Mouse (Mus musculus) heart, embryonic 10.5 days (tissue): ENCODE measurements around the gene Abcg4. TPM values are rescaled to one million over a fixed set of nuclear protein-coding genes. Genes with fewer than 3 reads are reported as not detected.
"Not testable (repeated sequence)": the region's sequence is repeated elsewhere in the genome, so short reads cannot be mapped to it uniquely, and the experiment has no call there.

ENCODE experiments used
- DNase-seq: peaks from one replicate; pipeline ENCODE4 v3.0.0-alpha.2; 2017; ENCODE audit warnings: low spot score
- H3K27ac ChIP-seq: fragments of 300-500 bp; sonication (generic); 2 replicates; pipeline ENCODE4 v1.5.1; 2016; ENCODE audit warnings: mild to moderate bottlenecking
- H3K27me3 ChIP-seq: fragments of 300-500 bp; sonication (generic); 2 replicates; pipeline ENCODE4 v1.6.1; 2016; ENCODE audit warnings: mild to moderate bottlenecking; ENCODE audit not compliant: poor library complexity, insufficient read depth, severe bottlenecking
- H3K36me3 ChIP-seq: fragments of 300-500 bp; sonication (generic); 2 replicates; pipeline ENCODE4 v1.6.1; 2016; ENCODE audit warnings: mild to moderate bottlenecking, moderate library complexity
- H3K4me1 ChIP-seq: fragments of 300-500 bp; sonication (generic); 2 replicates; pipeline ENCODE4 v1.6.1; 2016; ENCODE audit warnings: mild to moderate bottlenecking
- H3K4me3 ChIP-seq: fragments of 300-500 bp; sonication (generic); 2 replicates; pipeline ENCODE4 v1.5.1; 2016; ENCODE audit warnings: mild to moderate bottlenecking, moderate library complexity
- H3K9me3 ChIP-seq: fragments of 300-500 bp; sonication (generic); 2 replicates; pipeline ENCODE4 v1.6.1; 2016; ENCODE audit warnings: mild to moderate bottlenecking, moderate library complexity
- WGBS: fragments of 180-500 bp; shearing (Covaris S2); methylation state at CpG from one replicate; pipeline ENCODE4 v1.1.7; 2016; 5-methylcytosine and 5-hydroxymethylcytosine counted together
- polyA plus RNA-seq: library from polyadenylated mRNA; unstranded; fragments of >200 nt; fragmentation: Nextera tagmentation; extraction: Ambion mirVana; gene quantifications from 2 replicates; pipeline ENCODE4 v1.2.1, GENCODE M21; 2016

The Abcg4 gene
- 3.4 and 3.9 TPM in 2 replicates for polyA plus RNA-seq

GRCm38 (mm10) chr9:44288076-44288958 lies at the start of gene Abcg4:
Gene Abcg4, minus strand, starts transcription at chr9:44288615.
- Histone ChIP-seq H3K27me3 (peaks cover 47% of the 10 kb centered on the region), H3K4me3 (peak within 1 kb of the TSS; percentile 70), H3K9me3 (no peaks in the 10 kb centered on the region), H3K36me3 (peaks cover 34% of the 10 kb centered on the region), H3K4me1 (peaks cover 30% of the 10 kb centered on the region), H3K27ac (peak within 1 kb of the TSS; percentile 75)
- peak; percentile 93 for DNase-seq
- under 1% methylated on average over 38 of the region's 38 CpGs for WGBS

GRCm38 (mm10) chr9:44337436-44338169 lies 49.2 kb upstream of the Abcg4 start:
- no peaks in the 10 kb centered on the region for H3K9me3 ChIP-seq
- peak overlapping the region; percentile 92 for H3K4me3 ChIP-seq
- 62% methylated on average over 9 of the region's 9 CpGs for WGBS

GRCm38 (mm10) chr9:44336964-44337363 lies 48.5 kb upstream of the Abcg4 start:
- WGBS: 69% methylated on average over 3 of the region's 3 CpGs
- no peaks in the 10 kb centered on the region for H3K27me3 ChIP-seq
- peaks cover 67% of the 10 kb centered on the region for H3K36me3 ChIP-seq
- no peak overlapping the region for H3K27ac ChIP-seq
- peak; percentile 68 for DNase-seq
- no peaks in the 10 kb centered on the region for H3K9me3 ChIP-seq
- peaks cover 20% of the 10 kb centered on the region for H3K4me1 ChIP-seq
- H3K4me3 ChIP-seq: peak overlapping the region; percentile 92

More at GRCm38 (mm10) chr9:44337436-44338169, 49.2 kb upstream of the Abcg4 start:
- peak; percentile 72 for DNase-seq
- Histone ChIP-seq H3K27ac (0 out of 2 replicates have a peak overlapping the region, but pooled peaks have one; percentile 7), H3K4me1 (peaks cover 26% of the 10 kb centered on the region), H3K36me3 (peaks cover 61% of the 10 kb centered on the region), H3K27me3 (no peaks in the 10 kb centered on the region)

- H3K36me3 ChIP-seq: peaks cover 68% of the 10 kb centered on the region
- not testable (repeated sequence) for H3K9me3 ChIP-seq, H3K27me3 ChIP-seq, H3K27ac ChIP-seq
- WGBS: 51% methylated on average over 4 of the region's 4 CpGs
- DNase-seq: peak; percentile 73
- peaks cover 15% of the 10 kb centered on the region for H3K4me1 ChIP-seq
- peak overlapping the region; percentile 92 for H3K4me3 ChIP-seq
These were observed 48.1 kb upstream of the Abcg4 start for GRCm38 (mm10) chr9:44336513-44336912.

- Histone ChIP-seq H3K36me3 (peaks cover 68% of the 10 kb centered on the region), H3K27ac (peak overlapping the region; percentile 97), H3K27me3 (no peaks in the 10 kb centered on the region), H3K4me3 (peak overlapping the region; percentile 92), H3K9me3 (no peaks in the 10 kb centered on the region), H3K4me1 (peaks cover 15% of the 10 kb centered on the region)
- WGBS: 4% methylated on average over 5 of the region's 5 CpGs
- DNase-seq: peak; percentile 71
These were observed 47.6 kb upstream of the Abcg4 start for GRCm38 (mm10) chr9:44336093-44336406.

GRCm38 (mm10) chr9:44335331-44336092 lies 47.1 kb upstream of the Abcg4 start:
- Histone ChIP-seq H3K36me3 (peaks cover 68% of the 10 kb centered on the region), H3K27me3 (no peaks in the 10 kb centered on the region), H3K27ac (peak overlapping the region; percentile 97), H3K4me3 (peak overlapping the region; percentile 92), H3K9me3 (no peaks in the 10 kb centered on the region), H3K4me1 (peaks cover 15% of the 10 kb centered on the region)
- WGBS: under 1% methylated on average over 50 of the region's 50 CpGs
- DNase-seq: peak; percentile 82

GRCm38 (mm10) chr9:44334396-44335330 lies 46.2 kb upstream of the Abcg4 start, which contains the start of gene H2afx:
Gene H2afx, plus strand, starts transcription at chr9:44334694.
- DNase-seq: peak; percentile 100
- WGBS: under 1% methylated on average over 91 of the region's 91 CpGs
- Histone ChIP-seq H3K4me3 (peak within 1 kb of the TSS; percentile 92), H3K9me3 (no peaks in the 10 kb centered on the region), H3K36me3 (peaks cover 71% of the 10 kb centered on the region), H3K4me1 (peaks cover 15% of the 10 kb centered on the region), H3K27me3 (no peaks in the 10 kb centered on the region), H3K27ac (peak within 1 kb of the TSS; percentile 97)

- Histone ChIP-seq H3K4me1 (peaks cover 15% of the 10 kb centered on the region), H3K36me3 (peaks cover 72% of the 10 kb centered on the region), H3K4me3 (no peak overlapping the region), H3K27ac (no peak overlapping the region), H3K27me3 (no peaks in the 10 kb centered on the region), H3K9me3 (no peaks in the 10 kb centered on the region)
- WGBS: 93% methylated on average over 13 of the region's 13 CpGs
- peak; percentile 75 for DNase-seq
These were observed 44.7 kb upstream of the Abcg4 start for GRCm38 (mm10) chr9:44332918-44333638.

GRCm38 (mm10) chr9:44330736-44331135 lies 42.3 kb upstream of the Abcg4 start:
- Histone ChIP-seq H3K27ac (no peak overlapping the region), H3K4me1 (peaks cover 12% of the 10 kb centered on the region), H3K4me3 (no peak overlapping the region), H3K36me3 (peaks cover 60% of the 10 kb centered on the region), H3K27me3 (no peaks in the 10 kb centered on the region), H3K9me3 (no peaks in the 10 kb centered on the region)
- 91% methylated on average over 6 of the region's 6 CpGs for WGBS
- peak; percentile 58 for DNase-seq

- DNase-seq: peak; percentile 70
- peak overlapping the region; percentile 97 for H3K27ac ChIP-seq
- H3K4me1 ChIP-seq: peaks cover 13% of the 10 kb centered on the region
- WGBS: 90% methylated on average over 5 of the region's 5 CpGs
- H3K9me3 ChIP-seq: no peaks in the 10 kb centered on the region
- no peaks in the 10 kb centered on the region for H3K27me3 ChIP-seq
- H3K36me3 ChIP-seq: peaks cover 50% of the 10 kb centered on the region
- peak overlapping the region; percentile 89 for H3K4me3 ChIP-seq
These were observed 39.5 kb upstream of the Abcg4 start for GRCm38 (mm10) chr9:44327926-44328325.

- WGBS: 2% methylated on average over 22 of the region's 22 CpGs
- H3K27ac ChIP-seq: peak overlapping the region; percentile 97
- no peaks in the 10 kb centered on the region for H3K27me3 ChIP-seq
- no peaks in the 10 kb centered on the region for H3K9me3 ChIP-seq
- H3K36me3 ChIP-seq: peaks cover 43% of the 10 kb centered on the region
- peaks cover 13% of the 10 kb centered on the region for H3K4me1 ChIP-seq
- peak overlapping the region; percentile 89 for H3K4me3 ChIP-seq
- DNase-seq: no peak
These were observed 38.8 kb upstream of the Abcg4 start for GRCm38 (mm10) chr9:44327064-44327711.
